Mouse (Mus musculus): Measurements from ENCODE around the gene Spp1.
"Not testable (repeated sequence)": the region's sequence is repeated elsewhere in the genome, so short reads cannot be mapped to it uniquely, and the experiment has no call there.

The Spp1 gene

GRCm38 (mm10) chr5:104433968-104434565 lies 851 bp upstream of the Spp1 start:
- in situ Hi-C loops (cut with MboI, MseI): no loop called here

- in situ Hi-C loops (cut with MboI, MseI): no loop called here
Measured at GRCm38 (mm10) chr5:104436406-104437076, 1.6 kb downstream of the Spp1 start.

- in situ Hi-C loops (cut with MboI, MseI): no loop called here
Measured at GRCm38 (mm10) chr5:104442396-104442795, 7.5 kb downstream of the Spp1 start.

GRCm38 (mm10) chr5:104442850-104443249 lies 7.9 kb downstream of the Spp1 start:
- in situ Hi-C loops (cut with MboI, MseI): no loop called here

- in situ Hi-C loops (cut with MboI, MseI): no loop called here
Measured at GRCm38 (mm10) chr5:104446156-104446555, 11.2 kb downstream of the Spp1 start.

- in situ Hi-C loops (cut with MboI, MseI): not testable (repeated sequence)
Measured at GRCm38 (mm10) chr5:104448346-104448745, 13.4 kb downstream of the Spp1 start.

- in situ Hi-C loops (cut with MboI, MseI): no loop called here
Measured at GRCm38 (mm10) chr5:104449491-104449890, 14.6 kb downstream of the Spp1 start.

- in situ Hi-C loops (cut with MboI, MseI): loop anchor here in 1 of 2 experiments (10.0 kb wide), 1 partner anchor 1302 kb away; no protein-coding TSS in a partner anchor
Measured at GRCm38 (mm10) chr5:104453075-104453474, 18.2 kb downstream of the Spp1 start.

- in situ Hi-C loops (cut with MboI, MseI): loop anchor here in 1 of 2 experiments (10.0 kb wide), 1 partner anchor 1300 kb away; no protein-coding TSS in a partner anchor
Measured at GRCm38 (mm10) chr5:104454564-104454963, 19.6 kb downstream of the Spp1 start.

GRCm38 (mm10) chr5:104458832-104459705 lies 24.2 kb downstream of the Spp1 start, which contains the start of gene Pkd2:
Gene Pkd2 (plus strand): TSS chr5:104459450.
- in situ Hi-C loops (cut with MboI, MseI): loop anchor here in 1 of 2 experiments (10.0 kb wide), 1 partner anchor 1296 kb away; no protein-coding TSS in a partner anchor

GRCm38 (mm10) chr5:104459706-104460455 lies 25.0 kb downstream of the Spp1 start:
- in situ Hi-C loops (cut with MboI, MseI): loop anchor here in 1 of 2 experiments (10.0 kb wide), 1 partner anchor 1295 kb away; no protein-coding TSS in a partner anchor

GRCm38 (mm10) chr5:104460456-104460838 lies 25.5 kb downstream of the Spp1 start:
- in situ Hi-C loops (cut with MboI, MseI): no loop called here

GRCm38 (mm10) chr5:104460856-104461255 lies 25.9 kb downstream of the Spp1 start:
- in situ Hi-C loops (cut with MboI, MseI): no loop called here

- in situ Hi-C loops (cut with MboI, MseI): no loop called here
Measured at GRCm38 (mm10) chr5:104465279-104465678, 30.4 kb downstream of the Spp1 start.

- in situ Hi-C loops (cut with MboI, MseI): no loop called here
Measured at GRCm38 (mm10) chr5:104465731-104466130, 30.8 kb downstream of the Spp1 start.

GRCm38 (mm10) chr5:104466816-104467215 lies 31.9 kb downstream of the Spp1 start:
- in situ Hi-C loops (cut with MboI, MseI): no loop called here

- in situ Hi-C loops (cut with MboI, MseI): no loop called here
Measured at GRCm38 (mm10) chr5:104468586-104468985, 33.7 kb downstream of the Spp1 start.

- in situ Hi-C loops (cut with MboI, MseI): no loop called here
Measured at GRCm38 (mm10) chr5:104470981-104471391, 36.1 kb downstream of the Spp1 start.

- in situ Hi-C loops (cut with MboI, MseI): no loop called here
Measured at GRCm38 (mm10) chr5:104472371-104472770, 37.5 kb downstream of the Spp1 start.

GRCm38 (mm10) chr5:104480367-104480766 lies 45.4 kb downstream of the Spp1 start:
- in situ Hi-C loops (cut with MboI, MseI): no loop called here

GRCm38 (mm10) chr5:104482856-104483255 lies 47.9 kb downstream of the Spp1 start:
- in situ Hi-C loops (cut with MboI, MseI): no loop called here
